ENCODE assay signal across 11 mouse cellular contexts in the genomic region with DNA sequence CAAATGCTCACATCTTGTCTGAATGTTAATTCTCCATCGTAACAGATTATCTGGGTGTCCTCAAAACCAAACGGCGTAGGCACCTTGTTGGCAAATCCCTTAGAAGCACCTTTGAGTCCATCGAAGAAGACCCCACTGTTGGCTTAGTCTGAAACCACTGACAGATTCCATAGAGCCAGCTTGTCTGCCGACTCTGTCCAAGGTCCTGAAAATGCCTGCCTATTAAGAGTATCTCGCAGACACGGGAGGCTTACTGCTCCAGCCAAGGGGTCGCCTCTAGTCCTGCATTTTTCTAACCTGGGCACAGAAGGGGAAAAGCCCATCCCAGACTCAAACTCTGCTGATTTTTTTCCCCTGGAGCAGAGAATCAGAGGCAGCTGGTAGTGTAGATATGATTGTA. TPM values are rescaled to one million over a fixed set of nuclear protein-coding genes. Genes with fewer than 3 reads are reported as not detected.
A peak's percentile ranks its signal among the peaks of the same experiment; 100 is the strongest.
DNase-seq lines count a peak whose midpoint lies in the region; ATAC-seq and TF ChIP-seq lines count a peak whose summit lies in the region.
"Had no signal": no experiment of that assay in that cellular context is flagged by ENCODE, and none has a peak within 500 bp of the region (broad histone marks: within the 10 kb centered on the region; RNA-seq: fewer than 3 reads in every experiment).

No protein-coding gene starts in this region.

- no peak overlapping the region for H3K27ac ChIP-seq in forebrain, embryonic 10.5 days
- no peak overlapping the region for H3K27ac ChIP-seq in forebrain, embryonic 12.5 days
- H3K27ac ChIP-seq in midbrain, embryonic 10.5 days (replicated peaks) = no peak overlapping the region
- H3K27ac ChIP-seq in midbrain, postnatal 0 days (ENCODE audit: low read depth, low read length) = no peak overlapping the region; the same call in 1 of the 2 replicates
- H3K27ac ChIP-seq: hindbrain, embryonic 13.5 days; liver, embryonic 14.5 days had no signal

- peaks cover 70% of the 10 kb centered on the region for H3K4me1 ChIP-seq in forebrain, embryonic 10.5 days
- peaks cover 75% of the 10 kb centered on the region for H3K4me1 ChIP-seq in forebrain, embryonic 12.5 days
- peaks cover 77% of the 10 kb centered on the region for H3K4me1 ChIP-seq in midbrain, embryonic 10.5 days
- H3K4me1 ChIP-seq in midbrain, postnatal 0 days (ENCODE audit: insufficient read depth, low read length) = peaks cover 24% of the 10 kb centered on the region

- TF ChIP-seq CTCF in midbrain, postnatal 0 days (IDR thresholded peaks at IDR 0.05) = no peak

- peak; percentile 61 for DNase-seq in forebrain, embryonic 10.5 days (ENCODE audit: extremely low spot score, low spot score)
- DNase-seq in midbrain, embryonic 10.5 days (ENCODE audit: low spot score) = peak; percentile 57
- DNase-seq in midbrain, postnatal 0 days (ENCODE audit: low spot score) = no peak
- peak; percentile 45 for DNase-seq in c-Kit-positive CD71-positive TER-119-positive erythroid progenitor cells, embryonic 14.5 days (ENCODE audit: low spot score)
- DNase-seq in lung, postnatal 36 days = peak; percentile 42
- no peak for DNase-seq in right cerebral cortex, postnatal 10 days (ENCODE audit: low spot score in 2 of 2)
- DNase-seq: forebrain, postnatal 0 days had no signal

- H3K4me3 ChIP-seq in forebrain, embryonic 10.5 days = no peak overlapping the region
- H3K4me3 ChIP-seq in forebrain, embryonic 12.5 days (replicated peaks) = no peak overlapping the region
- H3K4me3 ChIP-seq in midbrain, embryonic 10.5 days = no peak overlapping the region
- H3K4me3 ChIP-seq in midbrain, postnatal 0 days (ENCODE audit: low read depth, low read length) = no peak overlapping the region
- H3K4me3 ChIP-seq: hindbrain, embryonic 13.5 days had no signal

- no peak overlapping the region for H3K9ac ChIP-seq in forebrain, embryonic 12.5 days
- no peak overlapping the region for H3K9ac ChIP-seq in midbrain, postnatal 0 days (replicated peaks; ENCODE audit: low read length, poor library complexity, severe bottlenecking)
- H3K9ac ChIP-seq: forebrain, postnatal 0 days; hindbrain, embryonic 13.5 days; liver, embryonic 14.5 days had no signal

- WGBS in forebrain, embryonic 10.5 days = 21% methylated on average over 8 of the region's 8 CpGs
- WGBS in forebrain, embryonic 12.5 days = 23% methylated on average over 8 of the region's 8 CpGs
- 25% methylated on average over 8 of the region's 8 CpGs for whole genome bisulfite sequencing in midbrain, embryonic 10.5 days
- WGBS in midbrain, postnatal 0 days = 26% methylated on average over 8 of the region's 8 CpGs

- no peaks in the 10 kb centered on the region for H3K9me3 ChIP-seq in forebrain, embryonic 10.5 days
- no peaks in the 10 kb centered on the region for H3K9me3 ChIP-seq in forebrain, embryonic 12.5 days
- H3K9me3 ChIP-seq in midbrain, embryonic 10.5 days (replicated peaks) = no peaks in the 10 kb centered on the region
- no peaks in the 10 kb centered on the region for H3K9me3 ChIP-seq in midbrain, postnatal 0 days (ENCODE audit: low read length)
- H3K9me3 ChIP-seq: hindbrain, embryonic 13.5 days had no signal

- ATAC-seq in forebrain, embryonic 12.5 days (ENCODE audit: low FRiP score) = no peak
- ATAC-seq in midbrain, postnatal 0 days (ENCODE audit: low FRiP score) = no peak
- ATAC-seq in monocyte, adult 5-6 weeks (replicated peaks; ENCODE audit: insufficient number of reproducible peaks, low FRiP score, low TSS enrichment, poor library complexity, severe bottlenecking) = no peak
- ATAC-seq: forebrain, postnatal 0 days had no signal

- H3K27me3 ChIP-seq in forebrain, embryonic 10.5 days (ENCODE audit: poor library complexity, severe bottlenecking) = peaks cover 90% of the 10 kb centered on the region
- peaks cover 57% of the 10 kb centered on the region for H3K27me3 ChIP-seq in forebrain, embryonic 12.5 days
- peaks cover 87% of the 10 kb centered on the region for H3K27me3 ChIP-seq in midbrain, embryonic 10.5 days (ENCODE audit: low read depth, poor library complexity, severe bottlenecking)
- H3K27me3 ChIP-seq in midbrain, postnatal 0 days (ENCODE audit: insufficient read depth, low read length) = no peaks in the 10 kb centered on the region

- no peak overlapping the region for H3K4me2 ChIP-seq in forebrain, embryonic 12.5 days
- no peak overlapping the region for H3K4me2 ChIP-seq in midbrain, postnatal 0 days (ENCODE audit: low read depth, low read length, poor library complexity, severe bottlenecking)
- H3K4me2 ChIP-seq: hindbrain, embryonic 13.5 days had no signal

- no peaks in the 10 kb centered on the region for H3K36me3 ChIP-seq in forebrain, embryonic 10.5 days (replicated peaks)
- no peaks in the 10 kb centered on the region for H3K36me3 ChIP-seq in forebrain, embryonic 12.5 days (replicated peaks)
- no peaks in the 10 kb centered on the region for H3K36me3 ChIP-seq in midbrain, embryonic 10.5 days
- H3K36me3 ChIP-seq in midbrain, postnatal 0 days (ENCODE audit: insufficient read depth, low read length) = no peaks in the 10 kb centered on the region
- H3K36me3 ChIP-seq: hindbrain, embryonic 13.5 days had no signal

RNA-seq across cellular contexts. Expression of gene Slc12a5, which starts 5.8 kb away (rescaled TPM):
- polyA plus RNA-seq in forebrain, embryonic 10.5 days (2016; fragmentation: Nextera tagmentation; extraction: Ambion mirVana) = 0.92 and 0.93 TPM in 2 replicates
- 5.6 and 6.2 TPM in 2 replicates for polyA plus RNA-seq in forebrain, embryonic 12.5 days (2016; fragmentation: Nextera tagmentation; extraction: Ambion mirVana)
- polyA plus RNA-seq in midbrain, embryonic 10.5 days (2016; fragmentation: Nextera tagmentation; extraction: Ambion mirVana) = 0.99 and 2.1 TPM in 2 replicates
- total RNA-seq in midbrain, postnatal 0 days (2014; rRNA removed) = 311 and 368 TPM in 2 replicates
- polyA plus RNA-seq in midbrain, postnatal 0 days (2015; fragmentation: Nextera tagmentation; extraction: Ambion mirVana) = 83.5 and 86.4 TPM in 2 replicates
- 0.11 to 1.7 TPM (median 0.29 TPM) in 3 replicates for total RNA-seq in monocyte, adult 5-6 weeks (2017)

RNA-seq across cellular contexts. Expression of gene Mmp9, which starts 25.8 kb away (rescaled TPM):
- 0.45 TPM in 1 of 2 replicates, not detected in the other for polyA plus RNA-seq in forebrain, embryonic 10.5 days (2016; fragmentation: Nextera tagmentation; extraction: Ambion mirVana)
- 3.6 and 4.4 TPM in 2 replicates for polyA plus RNA-seq in forebrain, embryonic 12.5 days (2016; fragmentation: Nextera tagmentation; extraction: Ambion mirVana)
- 0.39 and 0.97 TPM in 2 replicates for polyA plus RNA-seq in midbrain, embryonic 10.5 days (2016; fragmentation: Nextera tagmentation; extraction: Ambion mirVana)
- 7.5 and 13.4 TPM in 2 replicates for total RNA-seq in midbrain, postnatal 0 days (2014; rRNA removed)
- polyA plus RNA-seq in midbrain, postnatal 0 days (2015; fragmentation: Nextera tagmentation; extraction: Ambion mirVana) = 7.1 and 8.2 TPM in 2 replicates
- total RNA-seq in monocyte, adult 5-6 weeks (2017) = 1.7 to 19.4 TPM (median 15.0 TPM) in 3 replicates

RNA-seq across cellular contexts. Expression of gene Zfp335, which starts 54.8 kb away (rescaled TPM):
- polyA plus RNA-seq in forebrain, embryonic 10.5 days (2016; fragmentation: Nextera tagmentation; extraction: Ambion mirVana) = 16.0 and 16.6 TPM in 2 replicates
- 18.3 and 19.1 TPM in 2 replicates for polyA plus RNA-seq in forebrain, embryonic 12.5 days (2016; fragmentation: Nextera tagmentation; extraction: Ambion mirVana)
- polyA plus RNA-seq in midbrain, embryonic 10.5 days (2016; fragmentation: Nextera tagmentation; extraction: Ambion mirVana) = 14.1 and 17.1 TPM in 2 replicates
- 28.9 and 29.0 TPM in 2 replicates for total RNA-seq in midbrain, postnatal 0 days (2014; rRNA removed)
- polyA plus RNA-seq in midbrain, postnatal 0 days (2015; fragmentation: Nextera tagmentation; extraction: Ambion mirVana) = 11.1 and 11.4 TPM in 2 replicates
- total RNA-seq in monocyte, adult 5-6 weeks (2017) = 9.1 to 21.0 TPM (median 12.5 TPM) in 3 replicates

Comparison
In these comparisons a context has a peak if more than half of its experiments do, and no peak if none do; other contexts are left out.
1. DNase-seq: peak in forebrain, embryonic 10.5 days (single experiment), midbrain, embryonic 10.5 days (single experiment), c-Kit-positive CD71-positive TER-119-positive erythroid progenitor cells, embryonic 14.5 days (single experiment) and lung, postnatal 36 days (single experiment); none in midbrain, postnatal 0 days (single experiment) and right cerebral cortex, postnatal 10 days (0 of 2).
2. RNA of gene Slc12a5, which starts 5.8 kb away (polyA plus RNA-seq): 83.5 to 86.4 TPM in midbrain, postnatal 0 days; 5.6 to 6.2 TPM in forebrain, embryonic 12.5 days, 0.99 to 2.1 TPM in midbrain, embryonic 10.5 days and 0.92 to 0.93 TPM in forebrain, embryonic 10.5 days; every median in the first group is over 10 times any median in the second.